In the genomic region with DNA sequence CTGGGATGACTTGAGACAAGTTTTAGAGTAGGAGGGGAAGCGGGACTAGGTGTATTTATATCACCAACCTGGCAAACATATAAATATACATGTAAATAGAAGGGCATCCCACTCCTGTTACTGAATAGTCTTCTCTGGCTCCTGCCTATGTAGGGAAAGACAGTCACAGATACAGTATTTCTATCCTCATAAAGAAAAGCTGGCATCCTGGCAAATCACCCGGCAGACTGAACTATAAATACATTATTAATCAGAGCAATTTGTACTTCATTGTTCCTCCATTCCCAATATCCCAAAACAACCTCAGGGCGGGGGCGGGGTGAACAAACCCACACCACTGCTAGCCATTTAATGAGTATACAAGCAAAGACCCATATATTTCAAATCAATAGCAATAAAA, we compare ENCODE assay signal across 22 mouse cellular contexts. TPM values are rescaled to one million over a fixed set of nuclear protein-coding genes. Genes with fewer than 3 reads are reported as not detected.
DNase-seq lines count a peak whose midpoint lies in the region; ATAC-seq and TF ChIP-seq lines count a peak whose summit lies in the region.
"Had no signal": no experiment of that assay in that cellular context is flagged by ENCODE, and none has a peak within 500 bp of the region (broad histone marks: within the 10 kb centered on the region; RNA-seq: fewer than 3 reads in every experiment).

No protein-coding gene starts in this region.

- no peak for TF ChIP-seq POLR2A in olfactory bulb, adult 2 months (IDR thresholded peaks at IDR 0.05; ENCODE audit: insufficient read depth, low read depth, low read length)

- H3K27ac ChIP-seq in forebrain, embryonic 10.5 days: peak overlapping the region; percentile 85
- no peak overlapping the region for H3K27ac ChIP-seq in forebrain, postnatal 0 days (ENCODE audit: low read depth, low read length)
- peak overlapping the region; percentile 84 for H3K27ac ChIP-seq in midbrain, embryonic 10.5 days (replicated peaks)
- no peak overlapping the region for H3K27ac ChIP-seq in midbrain, postnatal 0 days (ENCODE audit: low read depth, low read length)
- H3K27ac ChIP-seq in hindbrain, embryonic 13.5 days: peak overlapping the region; percentile 77; the same call in 1 of the 2 replicates
- 0 out of 2 replicates have a peak overlapping the region, but pooled peaks have one; percentile 27 for H3K27ac ChIP-seq in olfactory bulb, adult 2 months (ENCODE audit: insufficient read depth, low read depth, low read length)
- H3K27ac ChIP-seq: embryonic facial prominence, embryonic 12.5 days; stomach, embryonic 15.5 days had no signal

- peaks cover 18% of the 10 kb centered on the region for H3K27me3 ChIP-seq in forebrain, embryonic 10.5 days (ENCODE audit: poor library complexity, severe bottlenecking)
- H3K27me3 ChIP-seq in forebrain, postnatal 0 days (ENCODE audit: insufficient read depth, low read length): no peaks in the 10 kb centered on the region
- H3K27me3 ChIP-seq in midbrain, embryonic 10.5 days (ENCODE audit: low read depth, poor library complexity, severe bottlenecking): no peaks in the 10 kb centered on the region
- no peaks in the 10 kb centered on the region for H3K27me3 ChIP-seq in midbrain, postnatal 0 days (ENCODE audit: insufficient read depth, low read length)
- H3K27me3 ChIP-seq in hindbrain, embryonic 13.5 days: no peaks in the 10 kb centered on the region
- H3K27me3 ChIP-seq: heart, embryonic 15.5 days; Patski; stomach, embryonic 15.5 days had no signal

- H3K4me3 ChIP-seq in forebrain, embryonic 10.5 days: no peak overlapping the region
- H3K4me3 ChIP-seq in forebrain, postnatal 0 days (ENCODE audit: low read depth, low read length): no peak overlapping the region
- no peak overlapping the region for H3K4me3 ChIP-seq in midbrain, embryonic 10.5 days
- no peak overlapping the region for H3K4me3 ChIP-seq in midbrain, postnatal 0 days (ENCODE audit: low read depth, low read length)
- no peak overlapping the region for H3K4me3 ChIP-seq in hindbrain, embryonic 13.5 days
- no peak overlapping the region for H3K4me3 ChIP-seq in olfactory bulb, adult 2 months (ENCODE audit: insufficient read depth, low read depth, low read length)
- H3K4me3 ChIP-seq: embryonic facial prominence, embryonic 12.5 days; erythroblast, embryonic 14.5 days; heart, embryonic 15.5 days; stomach, embryonic 15.5 days had no signal

- no peak for TF ChIP-seq CTCF in forebrain, postnatal 0 days (IDR thresholded peaks at IDR 0.05; ENCODE audit: low read depth)
- TF ChIP-seq CTCF in midbrain, postnatal 0 days (IDR thresholded peaks at IDR 0.05): no peak
- no peak for TF ChIP-seq CTCF in olfactory bulb, adult 2 months (IDR thresholded peaks at IDR 0.05; ENCODE audit: insufficient read depth, low read depth, low read length)

- no peaks in the 10 kb centered on the region for H3K36me3 ChIP-seq in forebrain, embryonic 10.5 days (replicated peaks)
- no peaks in the 10 kb centered on the region for H3K36me3 ChIP-seq in forebrain, postnatal 0 days (ENCODE audit: insufficient read depth)
- H3K36me3 ChIP-seq in midbrain, embryonic 10.5 days: no peaks in the 10 kb centered on the region
- H3K36me3 ChIP-seq in midbrain, postnatal 0 days (ENCODE audit: insufficient read depth, low read length): no peaks in the 10 kb centered on the region
- H3K36me3 ChIP-seq in hindbrain, embryonic 13.5 days: no peaks in the 10 kb centered on the region
- H3K36me3 ChIP-seq: embryonic facial prominence, embryonic 12.5 days; heart, embryonic 15.5 days; stomach, embryonic 15.5 days had no signal

- no peaks in the 10 kb centered on the region for H3K9me3 ChIP-seq in forebrain, embryonic 10.5 days
- no peaks in the 10 kb centered on the region for H3K9me3 ChIP-seq in forebrain, postnatal 0 days (ENCODE audit: low read length)
- H3K9me3 ChIP-seq in midbrain, embryonic 10.5 days (replicated peaks): no peaks in the 10 kb centered on the region
- no peaks in the 10 kb centered on the region for H3K9me3 ChIP-seq in midbrain, postnatal 0 days (ENCODE audit: low read length)
- no peaks in the 10 kb centered on the region for H3K9me3 ChIP-seq in hindbrain, embryonic 13.5 days
- H3K9me3 ChIP-seq: embryonic facial prominence, embryonic 12.5 days; heart, embryonic 15.5 days; stomach, embryonic 15.5 days had no signal

- WGBS in forebrain, embryonic 10.5 days: 89% methylated on average over 4 of the region's 4 CpGs
- 68% methylated on average over 4 of the region's 4 CpGs for WGBS in forebrain, postnatal 0 days
- 85% methylated on average over 4 of the region's 4 CpGs for WGBS in midbrain, embryonic 10.5 days
- WGBS in midbrain, postnatal 0 days: 61% methylated on average over 4 of the region's 4 CpGs
- WGBS in hindbrain, embryonic 13.5 days: 75% methylated on average over 4 of the region's 4 CpGs
- 62% methylated on average over 4 of the region's 4 CpGs for WGBS in olfactory bulb, adult 2 months

- no peak for ATAC-seq in forebrain, postnatal 0 days
- no peak for ATAC-seq in midbrain, postnatal 0 days (ENCODE audit: low FRiP score)
- no peak for ATAC-seq in hindbrain, embryonic 13.5 days (ENCODE audit: low FRiP score)
- no peak for ATAC-seq in inflammation-experienced regulatory T-cells, adult 6 months
- ATAC-seq: activated CD4-positive, CD25-positive, alpha-beta regulatory T cell, adult 4 months; intestine, embryonic 16.5 days; lung, postnatal 0 days; Patski had no signal

- no peak overlapping the region for H3K9ac ChIP-seq in forebrain, postnatal 0 days
- H3K9ac ChIP-seq in midbrain, postnatal 0 days (replicated peaks; ENCODE audit: low read length, poor library complexity, severe bottlenecking): no peak overlapping the region
- no peak overlapping the region for H3K9ac ChIP-seq in hindbrain, embryonic 13.5 days
- H3K9ac ChIP-seq: embryonic facial prominence, embryonic 12.5 days; heart, embryonic 15.5 days; stomach, embryonic 15.5 days had no signal

- H3K4me1 ChIP-seq in forebrain, embryonic 10.5 days: peaks cover 55% of the 10 kb centered on the region
- H3K4me1 ChIP-seq in forebrain, postnatal 0 days (ENCODE audit: insufficient read depth): peaks cover 16% of the 10 kb centered on the region; the same call in 1 of the 2 replicates
- H3K4me1 ChIP-seq in midbrain, embryonic 10.5 days: peaks cover 55% of the 10 kb centered on the region
- H3K4me1 ChIP-seq in midbrain, postnatal 0 days (ENCODE audit: insufficient read depth, low read length): peaks cover 9% of the 10 kb centered on the region; the same call in 1 of the 2 replicates
- H3K4me1 ChIP-seq in hindbrain, embryonic 13.5 days (replicated peaks): peaks cover 36% of the 10 kb centered on the region
- peaks cover 17% of the 10 kb centered on the region for H3K4me1 ChIP-seq in olfactory bulb, adult 2 months (ENCODE audit: control insufficient read depth, insufficient read depth, low read length)
- H3K4me1 ChIP-seq: stomach, embryonic 15.5 days had no signal

- no peak overlapping the region for H3K4me2 ChIP-seq in forebrain, postnatal 0 days (ENCODE audit: low read depth)
- H3K4me2 ChIP-seq in midbrain, postnatal 0 days (ENCODE audit: low read depth, low read length, poor library complexity, severe bottlenecking): no peak overlapping the region
- no peak overlapping the region for H3K4me2 ChIP-seq in hindbrain, embryonic 13.5 days
- H3K4me2 ChIP-seq: embryonic facial prominence, embryonic 12.5 days; heart, embryonic 15.5 days; stomach, embryonic 15.5 days had no signal

- no peak for DNase-seq in forebrain, embryonic 10.5 days (ENCODE audit: extremely low spot score, low spot score)
- DNase-seq in forebrain, postnatal 0 days: no peak
- no peak for DNase-seq in midbrain, embryonic 10.5 days (ENCODE audit: low spot score)
- no peak for DNase-seq in midbrain, postnatal 0 days (ENCODE audit: low spot score)
- DNase-seq in T-cell, adult 2 months (ENCODE audit: low spot score): no peak
- DNase-seq: adrenal gland, postnatal 10 days; cerebellum, adult 9-11 months; gastrocnemius, postnatal 14 days; heart, postnatal 4 days; liver; right cerebral cortex, postnatal 25 days had no signal

RNA-seq across cellular contexts. Expression of gene Cryzl2, which starts 19.3 kb away (rescaled TPM):
- 5.5 and 6.7 TPM in 2 replicates for polyA plus RNA-seq in forebrain, embryonic 10.5 days (2016; fragmentation: Nextera tagmentation; extraction: Ambion mirVana)
- 9.4 and 12.8 TPM in 2 replicates for total RNA-seq in forebrain, postnatal 0 days (2014; rRNA removed)
- polyA plus RNA-seq in forebrain, postnatal 0 days (2015; fragmentation: Nextera tagmentation; extraction: Ambion mirVana): 5.6 and 6.9 TPM in 2 replicates
- 6.4 and 7.3 TPM in 2 replicates for polyA plus RNA-seq in midbrain, embryonic 10.5 days (2016; fragmentation: Nextera tagmentation; extraction: Ambion mirVana)
- 9.4 and 10.1 TPM in 2 replicates for total RNA-seq in midbrain, postnatal 0 days (2014; rRNA removed)
- polyA plus RNA-seq in midbrain, postnatal 0 days (2015; fragmentation: Nextera tagmentation; extraction: Ambion mirVana): 8.6 and 9.0 TPM in 2 replicates
- 6.8 and 8.8 TPM in 2 replicates for polyA plus RNA-seq in hindbrain, embryonic 13.5 days (2015; fragmentation: Nextera tagmentation; extraction: Ambion mirVana)
- polyA plus RNA-seq in olfactory bulb, adult 2 months (2012; ENCODE audit: insufficient read depth, insufficient read length, low replicate concordance, missing spikeins): not detected in 2 replicates
- polyA plus RNA-seq in inflammation-experienced regulatory T-cells, adult 6 months (2017; shearing (Covaris generic)): 1 to 10 TPM in 2 of 3 experiments, under 1 TPM in 1; 0.83 to 7.4 (median 6.1) TPM
- polyA plus RNA-seq: Patski had no signal

RNA-seq across cellular contexts. Expression of gene Rasal2, which starts 26.7 kb away (rescaled TPM):
- 9.5 and 10.2 TPM in 2 replicates for polyA plus RNA-seq in forebrain, embryonic 10.5 days (2016; fragmentation: Nextera tagmentation; extraction: Ambion mirVana)
- 33.6 and 42.1 TPM in 2 replicates for total RNA-seq in forebrain, postnatal 0 days (2014; rRNA removed)
- polyA plus RNA-seq in forebrain, postnatal 0 days (2015; fragmentation: Nextera tagmentation; extraction: Ambion mirVana): 18.3 and 26.3 TPM in 2 replicates
- polyA plus RNA-seq in midbrain, embryonic 10.5 days (2016; fragmentation: Nextera tagmentation; extraction: Ambion mirVana): 8.8 and 16.5 TPM in 2 replicates
- 41.2 and 60.5 TPM in 2 replicates for total RNA-seq in midbrain, postnatal 0 days (2014; rRNA removed)
- polyA plus RNA-seq in midbrain, postnatal 0 days (2015; fragmentation: Nextera tagmentation; extraction: Ambion mirVana): 34.8 and 36.3 TPM in 2 replicates
- 45.1 and 47.0 TPM in 2 replicates for polyA plus RNA-seq in hindbrain, embryonic 13.5 days (2015; fragmentation: Nextera tagmentation; extraction: Ambion mirVana)
- not detected in 2 replicates for polyA plus RNA-seq in olfactory bulb, adult 2 months (2012; ENCODE audit: insufficient read depth, insufficient read length, low replicate concordance, missing spikeins)
- polyA plus RNA-seq in inflammation-experienced regulatory T-cells, adult 6 months (2017; shearing (Covaris generic)): under 1 TPM; 0.03 to 0.24 (median 0.17) TPM
- polyA plus RNA-seq: erythroblast, embryonic 14.5 days had no signal

Comparison
In these comparisons a context has a peak if more than half of its experiments do, and no peak if none do; other contexts are left out.
1. H3K27ac ChIP-seq: peak in forebrain, embryonic 10.5 days (single experiment), midbrain, embryonic 10.5 days (single experiment), hindbrain, embryonic 13.5 days (single experiment) and olfactory bulb, adult 2 months (single experiment); none in forebrain, postnatal 0 days (single experiment) and midbrain, postnatal 0 days (single experiment).